Mouse (Mus musculus): ENCODE measurements at regions not wholly inside any gene's neighbourhood (a gene's known extent, or its start where the extent isn't known, plus 50 kb on each side); places are given as distances from the start of the nearest gene placed in this dataset.

DNA sequence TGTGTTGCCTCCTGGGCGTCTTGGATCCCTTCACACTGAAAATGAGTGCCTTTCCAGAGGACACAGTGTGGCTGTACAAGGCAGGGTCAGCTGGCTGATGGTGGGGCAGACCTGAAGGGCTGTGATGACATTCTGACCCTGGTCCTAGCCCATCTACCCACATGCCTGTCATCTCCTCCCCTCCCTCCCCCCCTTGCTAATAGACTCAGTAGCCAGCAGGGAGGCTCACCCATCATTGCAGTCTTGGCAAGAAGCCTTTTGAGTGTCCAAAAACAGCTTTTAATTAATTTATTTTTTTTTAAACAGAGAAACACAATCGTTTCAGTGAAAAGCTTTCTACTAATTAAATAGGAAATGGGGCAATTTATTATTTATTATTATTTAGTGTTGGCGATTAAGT, 67.0 kb upstream of the Ssx2ip start:
- no peak for ATAC-seq (replicated peaks; ENCODE audit: insufficient number of reproducible peaks, low FRiP score, low TSS enrichment, poor library complexity, severe bottlenecking)

- ATAC-seq (replicated peaks; ENCODE audit: insufficient number of reproducible peaks, low FRiP score, low TSS enrichment, poor library complexity, severe bottlenecking), result no peak
Observed at GRCm38 (mm10) chr3:146337861-146338281, 66.6 kb upstream of the Ssx2ip start.

GRCm38 (mm10) chr3:146338445-146338844, 66.0 kb upstream of the Ssx2ip start:
- ATAC-seq (replicated peaks; ENCODE audit: insufficient number of reproducible peaks, low FRiP score, low TSS enrichment, poor library complexity, severe bottlenecking), result 0 out of 2 replicates have a peak, but pooled peaks have one; percentile 22

DNA sequence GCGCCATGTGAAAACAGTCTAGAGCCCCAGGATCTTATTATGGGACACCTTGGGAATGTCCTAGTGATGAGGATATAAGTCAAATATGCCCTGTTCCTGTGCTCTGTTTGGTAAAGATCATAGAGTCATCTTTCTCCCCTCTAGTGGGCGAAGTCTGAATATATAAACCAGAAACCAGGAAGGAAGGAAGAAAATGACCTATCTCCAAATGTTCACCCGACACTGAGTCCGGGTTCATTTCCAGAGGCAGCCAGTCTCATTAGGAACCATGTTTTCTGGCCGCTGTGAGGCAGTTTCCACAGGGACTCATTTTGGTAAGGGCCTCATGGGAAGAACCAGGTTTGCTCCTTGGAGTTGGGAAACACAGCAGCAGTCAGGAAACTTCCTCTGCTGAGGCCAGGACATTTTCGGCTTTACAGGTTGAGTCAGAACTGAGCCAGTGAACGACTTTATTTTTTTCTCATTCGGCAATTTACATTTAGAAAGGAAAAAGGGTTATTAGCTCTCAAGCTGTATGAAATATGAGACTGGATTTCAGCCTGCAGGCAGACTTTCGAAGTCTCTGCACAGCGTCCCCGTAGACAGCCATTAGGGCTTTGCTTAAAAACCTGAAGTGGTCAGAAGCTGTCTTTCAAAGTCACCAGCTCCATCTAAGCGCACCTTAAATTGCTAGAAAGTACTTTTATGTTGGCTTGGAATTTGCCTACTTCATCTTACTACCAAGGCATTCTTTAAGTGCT, 64.0 kb upstream of the Ssx2ip start:
- no peak for ATAC-seq (replicated peaks; ENCODE audit: insufficient number of reproducible peaks, low FRiP score, low TSS enrichment, poor library complexity, severe bottlenecking)

- ATAC-seq (replicated peaks; ENCODE audit: insufficient number of reproducible peaks, low FRiP score, low TSS enrichment, poor library complexity, severe bottlenecking), result no peak
Observed at GRCm38 (mm10) chr3:146341652-146342340, 62.6 kb upstream of the Ssx2ip start.

DNA sequence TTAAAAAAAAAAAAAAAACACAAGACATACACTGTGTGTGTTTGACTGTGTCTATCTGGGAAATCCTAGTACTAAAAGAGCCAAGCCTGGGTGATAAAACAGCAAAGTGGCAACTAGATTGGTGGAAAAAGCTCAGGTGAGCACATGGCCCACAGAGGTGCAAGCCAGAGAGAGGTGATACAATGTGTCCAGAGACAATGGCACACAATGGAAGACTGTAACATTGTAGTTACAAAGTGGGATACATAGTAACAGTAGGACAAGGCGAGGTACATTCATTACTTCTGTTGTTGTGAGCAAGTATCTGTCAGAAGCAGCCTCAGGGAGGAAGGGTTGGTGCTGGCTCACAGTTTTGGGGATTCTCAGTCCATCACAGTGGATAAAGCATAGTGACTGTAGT, 61.7 kb upstream of the Ssx2ip start:
- ATAC-seq (replicated peaks; ENCODE audit: insufficient number of reproducible peaks, low FRiP score, low TSS enrichment, poor library complexity, severe bottlenecking), result no peak

- ATAC-seq (replicated peaks; ENCODE audit: insufficient number of reproducible peaks, low FRiP score, low TSS enrichment, poor library complexity, severe bottlenecking), result peak; percentile 49; the same call in 1 of the 2 replicates
Observed at GRCm38 (mm10) chr3:146343649-146344401, 60.6 kb upstream of the Ssx2ip start.

DNA sequence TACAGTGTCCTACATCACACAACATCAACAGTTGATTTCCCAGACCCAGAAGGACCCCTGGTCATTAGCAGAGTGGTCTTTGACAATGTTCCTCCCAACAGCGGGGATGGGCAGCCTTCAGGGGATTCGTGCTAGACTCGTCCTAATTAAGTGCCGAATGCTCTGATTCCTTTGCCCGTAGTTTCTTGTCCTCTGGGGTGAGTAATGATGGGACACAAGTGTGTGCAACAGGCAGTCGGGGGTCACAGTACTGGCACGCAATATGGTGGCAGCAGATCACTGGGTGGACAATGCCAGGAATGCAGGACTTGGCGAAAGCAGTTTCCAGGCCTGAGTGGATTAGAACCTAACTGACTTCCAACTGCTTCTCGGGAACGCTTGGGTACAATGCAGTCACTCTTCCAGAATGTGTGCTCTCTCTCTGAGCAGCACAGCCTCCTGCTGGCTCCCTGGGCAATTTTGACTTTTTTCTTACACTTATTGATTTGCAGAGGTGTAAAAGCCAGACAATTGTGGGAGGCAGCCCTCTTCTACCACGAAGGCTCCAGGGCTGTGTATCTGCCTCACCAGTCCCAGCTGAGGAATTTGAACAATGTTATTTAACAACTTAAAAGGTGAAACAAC, 59.9 kb upstream of the Ssx2ip start:
- ATAC-seq (replicated peaks; ENCODE audit: insufficient number of reproducible peaks, low FRiP score, low TSS enrichment, poor library complexity, severe bottlenecking), result no peak

- ATAC-seq (replicated peaks; ENCODE audit: insufficient number of reproducible peaks, low FRiP score, low TSS enrichment, poor library complexity, severe bottlenecking), result peak; percentile 68
Observed at GRCm38 (mm10) chr3:146345308-146345780, 59.1 kb upstream of the Ssx2ip start.

DNA sequence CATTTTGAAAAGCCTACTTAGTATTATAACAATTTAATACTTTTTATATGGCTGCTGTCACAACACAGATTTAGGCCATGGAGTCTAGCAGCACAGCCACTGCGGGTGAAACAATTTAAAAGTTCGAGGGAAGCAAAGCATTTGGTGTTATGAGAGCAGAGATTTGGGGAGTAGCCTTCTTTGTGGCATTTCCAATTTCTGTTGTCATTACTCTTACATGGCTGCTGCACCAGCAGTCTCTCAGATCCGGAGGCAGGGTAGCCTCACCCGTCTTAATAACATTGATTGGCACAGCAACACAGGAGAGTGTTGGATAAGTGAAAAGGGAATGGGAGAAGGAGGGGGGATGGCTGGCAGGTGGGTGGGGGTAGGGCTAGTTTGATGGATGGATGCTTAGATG, 58.5 kb upstream of the Ssx2ip start:
- no peak for ATAC-seq (replicated peaks; ENCODE audit: insufficient number of reproducible peaks, low FRiP score, low TSS enrichment, poor library complexity, severe bottlenecking)

- ATAC-seq (replicated peaks; ENCODE audit: insufficient number of reproducible peaks, low FRiP score, low TSS enrichment, poor library complexity, severe bottlenecking), result no peak
Observed at GRCm38 (mm10) chr3:146347311-146347710, 57.1 kb upstream of the Ssx2ip start.

DNA sequence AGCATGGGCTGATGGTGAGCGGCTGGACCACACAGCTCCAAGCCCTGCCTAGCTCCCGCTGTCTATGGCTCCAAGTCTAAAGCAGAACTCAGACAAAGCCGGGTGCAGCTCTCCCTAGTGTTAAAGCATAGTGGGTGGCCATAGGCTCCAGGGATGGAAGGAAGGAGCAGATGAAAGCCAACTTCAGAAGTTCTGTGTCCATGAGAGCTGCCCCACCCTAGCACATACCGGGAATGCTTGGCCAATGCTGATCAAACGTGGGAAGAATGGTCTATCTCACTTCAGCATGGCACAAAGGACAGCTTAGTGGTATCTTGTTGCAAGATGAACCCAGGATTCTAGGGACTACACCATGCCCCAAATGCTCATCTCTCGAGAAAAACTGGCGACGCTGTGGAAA, 55.5 kb upstream of the Ssx2ip start:
- ATAC-seq (replicated peaks; ENCODE audit: insufficient number of reproducible peaks, low FRiP score, low TSS enrichment, poor library complexity, severe bottlenecking), result no peak

- ATAC-seq (replicated peaks; ENCODE audit: insufficient number of reproducible peaks, low FRiP score, low TSS enrichment, poor library complexity, severe bottlenecking), result no peak
Observed at GRCm38 (mm10) chr3:146349393-146349792, 55.0 kb upstream of the Ssx2ip start.

DNA sequence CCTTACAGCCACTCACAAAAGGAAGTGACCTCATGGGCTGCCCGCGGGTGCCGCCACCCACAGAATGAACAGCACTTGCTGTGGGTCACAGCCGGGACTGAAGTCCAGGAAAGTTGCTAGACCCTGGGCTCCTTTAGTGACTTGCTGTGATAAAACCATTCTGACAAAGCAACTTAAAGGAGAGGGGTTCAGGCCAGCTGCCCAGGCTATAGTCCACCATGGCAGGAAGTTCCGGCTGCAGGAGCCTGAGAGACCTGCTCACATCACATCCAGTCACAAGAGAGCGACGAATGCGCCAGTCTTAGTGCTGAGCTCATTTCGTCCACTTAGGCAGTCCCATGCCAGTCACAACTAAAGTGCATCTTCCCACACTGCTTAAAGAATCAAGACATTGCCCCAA, 54.3 kb upstream of the Ssx2ip start:
- no peak for ATAC-seq (replicated peaks; ENCODE audit: insufficient number of reproducible peaks, low FRiP score, low TSS enrichment, poor library complexity, severe bottlenecking)

DNA sequence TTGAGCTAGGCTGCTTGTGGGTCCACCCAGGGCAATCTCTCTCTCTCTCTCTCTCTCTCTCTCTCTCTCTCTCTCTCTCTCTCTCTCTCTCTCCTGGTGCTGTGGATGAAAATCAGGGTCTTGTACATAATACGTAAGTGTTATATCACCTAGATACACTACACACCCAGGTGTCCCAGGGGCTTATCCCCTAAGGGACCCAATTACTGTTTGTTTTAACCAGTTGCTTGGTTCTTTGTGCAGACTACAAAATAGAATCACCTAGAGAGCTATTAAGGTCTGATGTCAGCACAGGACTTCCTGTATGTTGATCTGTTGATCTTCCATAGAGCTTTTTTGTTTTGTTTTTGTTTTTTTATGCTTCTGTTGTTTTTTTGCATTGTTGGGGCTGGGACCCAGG, 53.0 kb upstream of the Ssx2ip start:
- ATAC-seq (replicated peaks; ENCODE audit: insufficient number of reproducible peaks, low FRiP score, low TSS enrichment, poor library complexity, severe bottlenecking), result no peak

DNA sequence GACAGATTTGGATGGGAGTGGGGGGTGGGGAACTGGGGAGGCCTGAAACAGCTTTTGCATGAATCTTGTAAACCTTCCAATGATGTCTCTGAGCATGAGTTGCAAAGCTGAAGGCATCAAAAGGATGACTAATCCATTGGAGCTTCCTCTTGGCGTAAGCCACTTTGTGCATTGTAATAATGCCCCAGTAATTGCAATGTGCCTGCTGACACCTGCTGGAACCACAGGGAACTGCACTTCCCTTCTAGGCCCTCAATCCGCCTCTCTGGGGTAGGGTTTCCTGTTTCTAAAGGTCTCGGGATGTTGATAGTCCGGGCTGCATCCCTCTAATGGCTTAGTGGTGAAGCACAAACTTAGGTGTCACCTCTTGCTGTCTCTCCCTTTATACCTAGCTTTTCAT, 52.3 kb upstream of the Ssx2ip start:
- peak; percentile 96 for ATAC-seq (replicated peaks; ENCODE audit: insufficient number of reproducible peaks, low FRiP score, low TSS enrichment, poor library complexity, severe bottlenecking)

DNA sequence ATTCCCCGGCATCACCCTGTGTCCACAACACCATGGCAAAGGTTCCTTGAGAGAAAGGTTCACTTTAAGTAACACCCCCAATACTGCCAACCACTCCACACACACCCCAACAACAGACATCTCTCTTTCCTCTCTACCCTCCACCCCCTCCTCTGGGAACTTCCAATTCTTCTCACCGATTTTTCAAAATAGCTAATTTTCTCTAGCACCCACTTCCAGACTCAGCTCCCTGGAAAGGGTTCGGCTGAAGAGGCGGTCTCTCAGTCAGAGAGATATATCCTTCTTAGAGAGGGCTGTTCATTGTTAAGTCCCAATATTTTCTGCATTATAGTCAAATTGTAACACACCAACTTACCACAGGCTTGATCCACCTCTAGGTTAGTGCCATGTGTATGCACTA, 50.5 kb upstream of the Ssx2ip start:
- ATAC-seq (replicated peaks; ENCODE audit: insufficient number of reproducible peaks, low FRiP score, low TSS enrichment, poor library complexity, severe bottlenecking), result no peak

Measured in monocyte, adult 5-6 weeks (primary cell).